ENCODE assay signal across 29 mouse cellular contexts in the genomic region with DNA sequence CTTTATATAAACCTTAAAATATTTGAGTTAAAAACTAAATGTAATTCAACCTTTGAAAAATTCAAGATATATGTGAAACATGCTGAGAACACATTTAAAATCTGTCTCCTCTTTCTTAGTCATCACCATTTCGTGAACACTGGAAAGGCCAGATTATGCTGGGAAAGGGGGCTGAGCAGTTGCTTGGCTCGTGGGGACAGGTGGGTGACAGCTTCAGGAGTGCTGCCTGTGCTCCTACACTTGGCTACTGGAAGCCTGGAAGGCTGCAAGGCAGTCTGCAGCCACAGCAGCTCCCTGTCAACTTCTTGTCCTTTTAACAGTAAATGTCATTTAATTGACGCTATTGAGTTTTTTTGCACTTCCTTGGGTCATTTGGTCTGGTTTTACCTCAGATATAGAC. TPM values are rescaled to one million over a fixed set of nuclear protein-coding genes. Genes with fewer than 3 reads are reported as not detected.
"Had no signal": no experiment of that assay in that cellular context is flagged by ENCODE, and none has a peak within 500 bp of the region (broad histone marks: within the 10 kb centered on the region; RNA-seq: fewer than 3 reads in every experiment).

No protein-coding gene starts in this region.

- H3K27ac ChIP-seq: limb, embryonic 10.5 days; limb, embryonic 12.5 days; limb, embryonic 13.5 days; limb, embryonic 15.5 days; liver, embryonic 12.5 days; liver, embryonic 13.5 days; liver, embryonic 14.5 days; liver, embryonic 15.5 days; lung, embryonic 15.5 days; macrophage; midbrain, embryonic 10.5 days; midbrain, embryonic 12.5 days; midbrain, embryonic 13.5 days; midbrain, embryonic 15.5 days; neural tube, embryonic 12.5 days had no signal

- H3K4me3 ChIP-seq: limb, embryonic 10.5 days; limb, embryonic 12.5 days; limb, embryonic 13.5 days; limb, embryonic 15.5 days; liver, embryonic 12.5 days; liver, embryonic 13.5 days; liver, embryonic 15.5 days; lung, embryonic 15.5 days; megakaryocyte, embryonic 14.5 days; midbrain, embryonic 10.5 days; midbrain, embryonic 12.5 days; midbrain, embryonic 13.5 days; midbrain, embryonic 15.5 days; myocyte; neural tube, embryonic 12.5 days had no signal

- DNase-seq: left cerebral cortex, postnatal 4 days; liver; liver, embryonic 13.5 days; liver, postnatal 0 days; lung, adult 18-20 months; lung, adult 2 months; lung, embryonic 14.5 days; lung, postnatal 10 days; lung, postnatal 14 days; lung, postnatal 36 days; lung, postnatal 4 days; midbrain, embryonic 14.5 days had no signal

RNA-seq across cellular contexts. Expression of gene Pemt, which starts 40.4 kb away (rescaled TPM):
- total RNA-seq: monocyte, adult 5-6 weeks had no signal
